Mouse (Mus musculus) urinary bladder, postnatal 14 days (tissue): ENCODE measurements at regions not wholly inside any gene's neighbourhood (a gene's known extent, or its start where the extent isn't known, plus 50 kb on each side); places are given as distances from the start of the nearest gene placed in this dataset.
"Not testable (repeated sequence)": the region's sequence is repeated elsewhere in the genome, so short reads cannot be mapped to it uniquely, and the experiment has no call there.

Experiments used
- DNase-seq: peaks from one replicate; pipeline ENCODE4 v3.0.0; 2021; ENCODE audit warnings: low spot score

DNA sequence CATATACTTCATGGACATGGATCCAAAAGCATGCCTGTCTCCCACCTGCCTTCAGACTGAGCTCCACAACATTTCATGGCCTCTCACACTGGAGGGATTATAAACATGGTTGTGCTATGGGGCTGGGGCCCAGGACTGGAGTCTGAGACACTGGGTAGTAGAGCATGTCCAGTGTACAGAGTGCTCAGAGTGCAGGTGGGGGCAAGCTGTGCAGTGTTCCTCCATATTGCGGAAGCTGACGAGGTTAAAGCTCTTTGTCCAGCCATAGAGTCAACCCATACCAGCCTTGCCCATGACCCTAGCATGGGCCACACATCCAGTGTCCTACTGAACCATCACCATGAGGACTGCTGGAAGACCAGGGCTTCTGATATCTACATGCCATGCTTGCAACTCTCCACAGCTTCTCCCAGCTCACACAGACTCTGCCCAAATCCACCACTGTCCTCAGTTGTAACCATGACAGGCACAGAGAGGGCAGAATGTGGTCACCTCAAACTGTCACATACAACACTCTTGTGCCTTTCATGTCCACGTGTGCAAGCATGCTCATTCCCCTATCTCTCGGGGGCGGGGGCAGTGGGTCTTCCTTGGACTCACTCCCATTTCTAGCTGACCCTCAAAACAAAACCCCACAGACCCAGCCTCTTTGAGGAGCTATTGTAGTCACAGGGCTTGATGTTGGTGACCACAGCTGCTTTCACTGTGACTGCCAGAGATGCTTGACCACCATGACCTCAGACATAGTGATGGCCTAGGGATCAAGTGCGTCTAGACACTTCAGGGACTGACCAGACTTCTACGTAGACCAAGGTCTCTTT lies 55.9 kb downstream of the Tmem121 start:
- no peak for DNase-seq

DNA sequence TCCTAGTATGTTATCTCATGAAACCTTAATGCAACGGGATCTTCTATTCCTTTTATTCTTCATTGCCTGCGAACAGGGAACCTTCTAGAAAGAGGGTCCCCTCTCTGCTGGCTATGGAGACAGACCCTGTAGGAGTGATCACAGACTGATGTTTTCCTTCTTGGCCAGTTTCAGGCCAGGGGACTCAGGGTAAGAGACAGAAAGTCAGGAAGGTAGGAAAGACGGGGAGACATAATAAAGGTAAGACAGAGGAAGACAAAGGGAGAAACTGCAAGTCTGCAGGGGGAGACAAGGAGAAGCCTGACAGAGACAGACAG lies 56.4 kb downstream of the Tmem121 start:
- no peak for DNase-seq

DNA sequence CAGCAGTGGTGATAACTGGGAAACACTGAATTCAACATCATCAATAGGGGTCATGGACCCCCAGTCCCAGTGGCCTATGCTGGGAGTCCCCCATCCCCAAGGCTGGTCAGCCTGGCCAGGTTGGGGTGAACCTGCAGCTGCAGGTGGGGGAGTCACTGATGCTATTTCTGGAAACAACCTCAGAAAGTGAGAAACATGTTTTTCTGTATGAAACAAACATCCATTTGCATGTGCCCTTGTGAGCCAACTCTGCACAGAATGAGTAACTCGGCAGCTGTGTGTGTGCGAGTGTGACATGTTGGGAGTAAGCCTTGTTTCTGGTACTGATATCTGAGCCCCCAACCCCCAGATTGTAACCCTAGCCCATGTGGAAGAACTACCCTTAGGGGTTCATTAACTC lies 59.0 kb downstream of the Tmem121 start:
- no peak for DNase-seq

DNA sequence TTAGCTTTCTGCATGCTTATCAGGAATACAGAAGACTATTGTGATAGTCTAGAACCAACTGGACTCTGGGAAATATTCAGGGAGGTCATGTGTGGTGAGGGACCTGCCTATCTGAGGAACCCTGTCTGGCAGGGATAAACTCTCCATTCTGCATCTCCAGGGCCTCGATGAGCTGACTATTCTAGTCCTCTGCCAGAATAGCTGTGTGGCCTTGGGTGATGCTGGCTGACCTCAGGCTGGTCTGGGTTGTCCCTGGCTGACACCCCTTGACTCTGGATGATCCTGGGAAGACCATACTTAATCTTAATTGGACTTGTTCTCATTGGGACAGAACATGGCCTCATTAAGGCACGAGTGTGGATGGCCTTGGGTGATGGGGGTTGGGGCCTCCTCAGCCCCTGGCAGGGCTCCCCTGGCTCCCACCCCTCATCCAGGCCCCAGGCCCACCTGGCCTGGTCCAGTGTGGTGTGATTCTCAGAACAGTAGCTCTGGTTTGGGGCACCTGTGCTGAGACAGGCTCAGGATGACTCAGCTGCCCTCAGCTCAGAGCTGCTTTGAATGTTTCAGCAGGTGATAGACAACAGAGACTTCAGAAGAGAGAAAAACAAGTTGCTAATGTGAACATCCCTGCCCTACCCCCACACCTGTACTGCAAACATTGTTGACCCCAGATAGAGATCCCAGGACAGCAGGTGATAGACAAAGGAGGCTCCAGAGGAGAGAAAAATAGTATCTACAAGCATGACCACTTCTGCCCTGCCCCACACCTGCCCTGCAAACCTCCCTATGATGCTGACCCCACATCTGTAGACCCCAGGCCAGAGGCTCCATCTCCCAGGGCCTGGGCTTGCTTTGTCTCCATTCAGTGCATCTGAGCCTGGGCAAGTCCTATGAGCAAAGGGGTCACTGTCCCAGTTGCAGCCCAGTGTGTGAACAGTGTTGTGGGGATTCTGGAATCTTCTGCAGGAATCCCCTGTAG lies 68.0 kb downstream of the Tmem121 start:
- not testable (repeated sequence) for DNase-seq

DNA sequence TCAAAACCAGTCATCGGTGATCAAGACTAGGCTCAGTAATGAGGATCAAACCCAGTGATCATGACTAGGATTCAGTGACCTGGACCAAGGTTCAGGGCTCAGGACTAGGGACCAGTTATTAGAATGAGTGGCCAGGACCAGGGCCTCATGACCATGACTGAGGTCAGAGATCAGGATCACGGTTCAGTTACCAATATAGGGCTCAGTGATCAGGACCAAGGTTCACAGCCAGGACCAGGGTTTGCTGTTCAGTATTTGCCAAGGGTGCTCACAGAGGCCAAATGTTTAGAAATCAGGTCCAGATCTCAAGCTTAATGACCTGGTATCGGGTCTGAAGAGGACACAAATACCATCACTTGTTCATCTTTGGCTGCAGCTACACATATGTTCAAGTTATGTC lies 69.6 kb downstream of the Tmem121 start:
- DNase-seq: no peak

DNA sequence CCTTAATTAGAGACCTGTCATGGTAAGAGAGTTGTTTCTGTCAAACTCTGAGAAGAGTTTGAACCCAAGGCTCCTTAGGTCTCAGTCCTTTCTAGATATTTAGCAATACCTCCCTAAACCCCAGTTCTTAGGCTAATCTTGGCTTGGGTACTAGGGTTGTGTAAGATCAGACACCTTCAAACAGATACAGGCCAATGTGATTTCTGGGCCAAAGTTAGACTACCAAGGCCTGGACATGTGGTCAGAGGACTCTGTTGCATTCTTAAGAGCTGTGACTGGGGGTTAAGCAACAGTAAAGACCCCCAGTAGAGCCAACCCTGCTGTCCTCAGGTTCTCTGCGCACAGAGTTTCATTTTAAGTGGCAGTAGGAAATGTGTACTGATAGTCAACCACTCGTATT lies 70.9 kb downstream of the Tmem121 start:
- DNase-seq: no peak

DNA sequence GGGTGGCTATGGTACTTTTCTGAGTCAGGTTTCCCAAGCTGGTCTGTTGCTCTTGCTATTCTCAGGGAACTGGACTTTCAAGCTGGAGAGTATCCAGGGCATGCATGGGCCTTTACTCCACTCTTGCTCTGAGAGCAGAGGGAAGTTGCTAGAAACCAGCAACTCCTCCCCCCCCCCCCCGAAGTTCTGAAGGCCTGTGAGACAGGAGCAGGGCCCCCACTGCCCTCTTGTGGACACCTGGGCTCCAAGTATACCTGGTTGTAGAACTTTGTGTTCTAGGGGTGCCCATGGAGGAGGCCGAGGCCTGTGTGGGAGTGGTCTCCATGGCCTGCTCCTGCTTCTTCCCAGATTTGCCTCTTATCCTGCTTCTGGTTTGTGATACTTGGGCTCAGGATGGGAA lies 71.5 kb downstream of the Tmem121 start:
- DNase-seq: no peak

DNA sequence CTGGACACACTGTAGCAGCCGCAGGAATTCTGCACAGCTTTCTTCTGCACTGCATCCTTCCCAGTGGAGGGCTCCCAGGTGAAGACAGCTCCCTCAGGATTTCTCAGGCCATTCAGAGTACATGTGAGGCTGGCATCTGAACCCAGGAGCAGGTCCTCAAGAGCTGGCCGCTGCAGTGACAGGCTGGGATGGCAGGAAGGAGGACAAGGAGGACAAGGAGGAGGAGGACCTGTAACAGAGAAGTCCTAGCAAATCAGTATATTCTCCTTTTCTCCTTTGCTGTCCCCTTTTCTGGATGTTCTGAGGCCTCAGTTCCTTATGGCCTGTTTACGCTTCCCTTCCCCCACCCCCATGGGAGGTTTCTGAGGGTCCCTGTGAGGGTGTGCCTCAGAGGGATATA lies 73.7 kb downstream of the Tmem121 start:
- no peak for DNase-seq

DNA sequence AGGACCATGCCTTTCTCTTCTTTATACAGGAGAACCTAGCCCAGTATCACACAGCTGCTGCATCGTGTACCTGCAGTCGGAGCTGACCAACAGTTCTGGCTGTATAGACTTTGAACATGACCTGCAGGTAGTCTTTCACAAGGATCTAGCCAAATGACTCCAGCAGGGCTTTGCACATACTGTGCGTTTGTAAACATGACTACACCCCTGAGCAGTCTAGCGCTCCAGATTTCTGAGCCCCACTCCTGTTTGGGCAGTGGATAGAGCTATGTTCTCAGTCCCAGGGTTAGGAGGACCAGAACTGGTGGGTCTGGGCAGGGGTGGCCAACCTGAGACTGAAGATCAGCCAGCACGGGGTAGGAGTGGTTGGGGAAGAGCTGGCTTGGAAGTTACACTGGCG lies 74.6 kb downstream of the Tmem121 start:
- no peak for DNase-seq

DNA sequence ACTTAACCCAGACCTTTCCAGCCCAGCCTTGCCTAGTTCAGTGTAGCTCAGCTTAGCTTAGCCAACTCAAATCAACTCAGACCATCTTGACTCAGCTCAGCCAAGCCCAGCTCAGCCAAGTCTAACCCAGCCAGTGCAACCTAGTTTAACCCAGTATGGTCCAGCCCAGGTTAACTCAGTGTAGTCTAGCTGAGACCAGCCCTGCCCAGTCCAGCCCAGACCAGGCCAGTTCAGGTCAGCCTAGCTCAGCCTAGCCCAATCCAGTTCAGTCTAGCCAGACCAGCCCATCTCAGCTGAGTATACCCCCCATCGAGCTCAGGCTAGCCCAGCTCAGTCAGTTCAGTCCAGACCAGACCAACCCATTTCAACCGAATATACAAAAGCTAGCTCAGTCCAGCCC lies 90.2 kb downstream of the Tmem121 start:
- DNase-seq: no peak

DNA sequence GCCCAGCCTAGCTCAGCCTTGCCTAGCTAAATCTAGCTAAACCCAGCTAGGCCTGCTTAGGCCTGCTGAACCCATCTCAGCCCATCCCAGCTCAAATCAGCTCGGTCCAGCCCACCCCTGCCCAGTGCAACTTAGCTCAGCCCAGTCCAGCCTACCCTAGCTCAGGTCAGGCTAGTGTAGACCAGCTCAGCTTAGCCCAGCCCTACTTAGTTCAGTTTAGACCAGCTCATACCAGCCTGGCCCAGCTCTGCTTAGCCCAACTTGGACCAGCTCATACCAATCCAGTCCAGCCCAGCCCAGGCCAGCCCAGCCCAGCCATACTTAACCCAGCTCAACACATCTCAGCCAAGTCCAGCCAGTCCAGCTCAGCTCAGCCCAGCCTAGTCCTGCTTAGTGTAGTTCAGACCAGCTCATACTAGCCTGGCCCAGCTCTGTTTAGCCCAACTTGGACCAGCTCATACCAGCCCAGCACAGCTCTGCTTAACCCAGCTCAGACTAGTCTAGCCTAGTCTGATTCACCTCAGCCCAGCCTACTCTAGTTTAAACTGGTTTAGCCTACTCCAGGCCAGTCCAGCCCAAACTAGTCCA lies 90.7 kb downstream of the Tmem121 start:
- DNase-seq: no peak

DNA sequence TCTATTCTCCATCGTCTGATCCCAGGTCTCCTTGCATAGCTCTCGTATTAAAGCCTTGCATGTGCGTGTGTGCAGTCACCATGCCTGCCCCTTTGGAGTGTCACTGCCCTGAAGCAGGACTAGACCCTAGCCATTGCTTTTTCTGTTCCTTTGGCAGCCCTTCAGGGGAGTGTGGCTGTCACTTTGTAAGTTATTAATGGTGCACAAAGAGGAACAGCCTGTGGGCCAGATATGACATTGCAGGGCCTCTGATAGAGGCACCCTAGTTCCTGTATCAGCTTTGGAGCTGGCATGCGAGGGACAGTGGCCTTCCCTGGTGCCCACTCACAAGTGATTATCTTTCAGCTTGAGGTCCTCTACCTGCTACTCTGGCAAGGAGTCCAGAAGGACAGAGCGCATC lies 92.0 kb downstream of the Tmem121 start:
- no peak for DNase-seq

DNA sequence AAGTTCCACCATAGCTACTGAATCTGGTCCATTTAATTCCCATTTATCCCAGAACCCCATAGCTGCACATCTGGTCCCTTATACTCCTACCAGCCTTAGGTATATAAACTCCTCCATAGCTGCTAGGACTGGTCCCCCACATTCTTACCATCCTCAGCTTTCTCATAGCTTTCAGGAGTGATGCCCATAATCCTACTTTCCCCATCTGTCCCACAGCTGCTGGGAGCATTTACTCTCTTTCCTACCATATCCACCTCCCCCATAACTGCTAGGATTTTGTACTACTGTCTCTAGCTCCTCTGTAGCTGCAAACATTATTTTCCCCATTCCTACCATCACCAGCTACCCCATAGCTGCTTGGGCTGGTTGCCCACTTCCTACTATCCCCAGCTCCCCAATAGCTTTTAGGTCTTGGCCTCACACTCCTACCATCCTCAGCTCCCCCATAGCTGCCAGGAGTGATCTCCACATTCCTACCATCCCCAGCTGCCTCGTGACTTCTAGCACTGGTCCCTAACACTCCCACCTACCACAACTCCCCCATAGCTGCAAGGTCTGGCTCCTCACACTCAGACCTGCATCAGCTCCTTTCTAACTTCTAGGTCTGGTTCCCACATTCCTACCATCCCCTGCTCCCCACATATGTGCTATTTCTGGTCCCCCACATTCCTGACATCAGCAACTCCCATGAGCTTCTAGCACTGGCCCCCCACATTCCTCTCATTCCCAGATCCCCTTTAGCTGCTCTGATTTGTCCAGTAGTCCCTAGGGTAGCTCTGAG lies 106.5 kb downstream of the Tmem121 start:
- DNase-seq: no peak

DNA sequence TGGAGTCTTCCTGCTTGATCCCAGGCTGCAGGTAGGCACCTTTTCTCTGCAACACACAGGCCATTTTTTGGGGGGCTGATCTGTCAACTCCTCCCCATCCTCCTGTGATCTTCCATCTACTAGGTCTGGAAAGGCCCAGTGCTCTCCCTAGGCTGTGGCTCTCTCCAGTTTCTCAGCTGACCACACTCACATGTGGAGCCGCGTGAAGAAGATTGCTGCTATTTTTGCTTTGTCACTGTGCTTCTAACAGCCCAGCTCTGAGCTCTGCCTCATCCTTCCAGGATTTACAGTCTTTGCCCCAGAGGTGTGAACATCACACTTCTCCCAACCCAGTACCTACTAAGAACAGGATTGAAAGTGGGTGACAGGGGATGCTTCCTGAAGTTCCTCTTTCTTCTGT lies 110.2 kb downstream of the Tmem121 start:
- no peak for DNase-seq

DNA sequence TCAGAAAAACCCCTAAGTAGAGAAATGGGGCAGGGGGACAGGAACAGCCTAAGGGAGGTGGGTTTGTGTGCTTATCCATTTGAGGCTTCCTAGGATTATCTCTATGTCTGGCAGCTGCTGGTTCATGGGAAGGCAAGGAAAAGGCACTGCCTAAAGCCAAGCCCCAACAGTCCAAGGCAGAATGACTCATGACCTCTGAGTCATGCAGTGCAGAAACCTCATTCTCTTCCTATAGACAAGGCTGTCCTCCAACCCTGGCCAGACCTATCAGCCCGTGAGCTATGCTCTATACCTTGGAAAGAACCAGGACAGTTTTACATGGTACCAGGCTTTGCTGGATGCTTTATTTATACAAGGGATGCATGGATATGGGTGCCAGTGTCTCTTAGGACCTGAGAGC lies 120.2 kb downstream of the Tmem121 start:
- no peak for DNase-seq

DNA sequence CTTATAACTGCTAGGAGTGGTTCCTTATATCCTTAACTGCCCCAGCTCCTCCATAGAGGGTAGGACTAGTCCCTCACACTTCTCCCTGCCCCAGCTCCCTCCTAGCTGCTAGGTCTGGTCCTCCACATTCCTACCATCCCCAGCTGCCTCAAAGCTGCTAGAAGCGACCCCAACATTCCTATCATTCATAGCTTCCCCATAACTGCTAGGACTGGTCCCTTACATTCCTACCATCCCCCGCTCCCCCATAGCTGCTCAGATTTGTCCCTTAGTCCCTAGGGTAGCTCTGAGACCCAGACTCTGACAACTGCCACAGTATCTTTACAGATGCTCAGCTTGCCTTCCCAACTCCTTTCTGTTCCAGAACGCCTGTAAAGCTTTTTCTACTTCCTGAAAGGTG lies 127.6 kb downstream of the Tmem121 start:
- no peak for DNase-seq

DNA sequence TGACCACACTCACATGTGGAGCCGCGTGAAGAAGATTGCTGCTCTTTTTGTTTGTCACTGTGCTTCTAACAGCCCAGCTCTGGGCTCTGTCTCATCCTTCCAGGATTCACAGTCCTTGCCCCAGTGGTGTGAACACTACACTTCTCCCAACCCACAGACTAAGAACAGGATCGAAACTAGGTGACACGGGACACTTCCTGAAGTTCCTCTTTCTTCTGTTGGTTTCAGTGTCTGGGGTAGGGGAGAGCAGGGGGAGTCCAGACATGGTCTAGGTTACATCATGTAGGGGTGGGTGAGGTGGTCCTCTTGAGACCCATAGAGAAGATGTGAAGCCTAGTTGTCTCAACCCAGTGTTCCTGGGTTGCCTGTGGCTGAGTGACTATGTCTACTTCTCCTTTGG lies 128.9 kb downstream of the Tmem121 start:
- no peak for DNase-seq

DNA sequence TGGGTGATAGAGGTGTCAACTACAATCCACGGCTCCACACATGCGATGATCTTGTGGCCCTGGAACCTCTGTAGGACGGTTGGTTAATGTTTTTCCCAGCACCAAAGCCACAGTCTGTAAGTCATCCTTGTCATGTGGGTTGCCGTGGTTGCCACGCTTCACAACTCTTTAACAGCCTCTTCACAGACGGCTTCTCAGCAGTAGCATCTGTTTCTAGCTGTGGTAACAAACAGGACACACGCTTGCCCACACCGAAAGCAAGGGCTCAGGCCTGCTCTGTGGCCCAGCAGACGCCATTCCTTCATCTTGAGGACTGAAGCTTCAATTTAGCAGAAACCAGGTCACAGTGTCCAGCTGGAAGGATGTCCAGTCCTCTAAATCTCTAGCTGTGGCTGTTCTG lies 135.4 kb downstream of the Tmem121 start:
- no peak for DNase-seq

DNA sequence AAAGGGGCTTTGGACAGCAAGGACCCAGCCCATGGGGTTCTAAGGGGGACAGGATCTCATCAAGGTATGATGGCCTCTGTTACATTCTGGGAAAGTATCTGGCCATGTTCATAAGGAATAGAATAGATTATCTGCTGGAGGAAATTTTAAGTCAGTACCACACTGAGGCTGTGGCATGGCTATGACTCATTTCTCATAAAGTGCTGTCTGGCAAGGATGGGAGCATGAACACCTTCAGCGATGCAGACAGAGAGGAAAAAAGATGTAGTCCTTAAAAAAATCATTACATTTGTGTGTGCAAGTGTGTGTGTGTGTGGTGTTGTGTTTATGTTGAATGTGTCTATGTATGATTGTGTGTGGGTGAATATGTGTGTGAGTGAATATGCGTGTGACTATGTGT lies 136.4 kb downstream of the Tmem121 start:
- no peak for DNase-seq

DNA sequence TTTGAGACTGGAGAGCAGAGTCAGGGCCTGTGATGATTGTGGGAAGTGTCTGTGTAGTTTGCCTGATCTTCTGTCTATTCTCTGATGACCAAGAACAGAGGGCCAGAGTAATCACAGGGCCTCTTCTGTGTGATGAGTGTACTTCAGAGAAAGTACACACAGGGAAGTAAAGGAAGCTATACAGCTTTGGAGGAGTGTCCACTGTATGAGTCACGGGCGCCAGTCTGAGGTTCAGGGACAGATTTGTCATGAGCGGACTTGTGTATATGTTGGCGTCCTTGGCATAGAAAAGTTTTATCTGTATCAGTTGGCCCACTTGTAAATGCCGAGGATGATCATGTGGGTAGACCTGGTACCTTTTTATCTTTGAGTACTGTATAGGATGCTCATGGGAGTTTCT lies 142.1 kb downstream of the Tmem121 start:
- no peak for DNase-seq

DNA sequence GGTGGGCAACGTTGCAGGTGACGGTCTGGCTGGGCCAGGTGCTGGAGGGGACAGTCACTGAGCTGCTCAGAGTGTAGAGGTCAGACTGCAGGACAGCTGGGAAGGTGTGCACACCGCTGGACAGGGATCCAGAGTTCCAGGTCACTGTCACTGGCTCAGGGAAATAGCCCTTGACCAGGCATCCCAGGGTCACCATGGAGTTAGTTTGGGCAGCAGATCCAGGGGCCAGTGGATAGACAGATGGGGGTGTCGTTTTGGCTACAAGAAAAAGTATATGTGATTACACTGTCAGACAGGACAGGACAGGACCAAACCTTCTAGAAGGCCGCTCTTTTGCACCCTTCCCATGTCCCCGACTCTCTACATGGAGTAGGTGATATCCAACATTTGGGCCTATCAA lies 144.5 kb downstream of the Tmem121 start:
- no peak for DNase-seq

DNA sequence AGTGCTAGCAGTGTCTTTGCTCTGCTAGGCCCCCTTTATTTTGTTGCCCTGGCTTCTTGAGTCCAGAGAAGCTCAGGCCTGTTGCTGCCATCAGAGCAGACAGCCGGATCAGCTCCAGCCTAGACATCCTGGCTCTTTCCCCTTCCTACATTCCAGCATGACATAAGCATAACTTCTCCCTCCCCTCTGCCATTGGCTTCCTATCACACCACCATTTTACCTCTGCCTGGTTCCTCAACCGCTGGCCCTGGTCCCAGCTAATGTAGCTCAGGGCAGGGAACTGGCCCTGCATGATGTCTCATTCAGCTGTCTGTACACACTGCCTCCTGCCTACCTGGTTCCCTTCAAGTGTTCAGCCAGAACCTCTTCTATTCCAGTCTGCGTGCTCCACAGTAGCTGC lies 146.5 kb downstream of the Tmem121 start:
- DNase-seq: peak; percentile 2
